Mouse (Mus musculus): ENCODE measurements around the gene Asrgl1. TPM values are rescaled to one million over a fixed set of nuclear protein-coding genes. Genes with fewer than 3 reads are reported as not detected.

Asrgl1 gene
- total RNA-seq, 2 experiments from 2014 or later, result 22.4 to 26.3 TPM

DNA sequence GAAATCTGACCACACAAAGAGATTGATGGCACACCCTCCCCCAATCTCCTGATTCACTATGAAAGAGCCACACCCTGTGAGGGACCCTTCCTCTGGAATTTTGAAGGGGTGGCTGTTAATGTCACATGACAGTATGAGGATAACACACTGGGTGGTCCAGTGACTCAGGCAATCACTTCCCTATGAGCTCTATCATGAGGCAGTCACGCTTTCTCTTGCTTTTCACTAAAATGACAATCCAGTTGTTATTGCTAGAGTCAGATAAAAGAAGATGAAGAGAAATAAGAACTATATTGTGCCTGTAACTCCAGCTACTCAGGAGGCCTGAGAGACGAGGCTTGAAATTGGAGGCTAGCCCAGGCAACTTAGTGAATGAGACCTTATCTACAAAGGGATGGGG is 59.9 kb downstream of the Asrgl1 start:
- DNase-seq (ENCODE audit: low spot score), result no peak
- intact Hi-C loops (cut with DNase I), result no loop called here

DNA sequence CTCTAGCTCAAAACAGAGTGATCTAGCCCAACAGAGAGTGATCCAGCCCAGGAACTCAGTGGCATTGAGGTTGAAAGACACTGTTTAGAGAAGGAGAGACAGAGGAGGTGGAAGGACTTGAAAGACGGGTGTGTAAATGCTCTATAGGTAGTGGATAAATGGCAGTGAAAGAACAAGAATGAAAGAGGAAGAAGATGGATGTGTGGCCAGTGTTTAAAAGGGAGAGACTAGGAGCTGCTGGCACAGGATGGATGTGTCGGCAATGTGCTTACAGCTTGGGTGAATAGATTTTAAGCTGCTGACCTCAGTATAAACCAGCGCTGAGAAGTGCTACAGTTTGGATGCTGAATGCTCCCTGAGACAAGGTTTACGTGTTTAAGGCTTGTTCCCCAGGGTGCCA is 61.0 kb downstream of the Asrgl1 start:
- intact Hi-C loops (cut with DNase I), result loop anchor here (5.0 kb wide), 1 partner anchor 42 kb away; no protein-coding TSS in a partner anchor

DNA sequence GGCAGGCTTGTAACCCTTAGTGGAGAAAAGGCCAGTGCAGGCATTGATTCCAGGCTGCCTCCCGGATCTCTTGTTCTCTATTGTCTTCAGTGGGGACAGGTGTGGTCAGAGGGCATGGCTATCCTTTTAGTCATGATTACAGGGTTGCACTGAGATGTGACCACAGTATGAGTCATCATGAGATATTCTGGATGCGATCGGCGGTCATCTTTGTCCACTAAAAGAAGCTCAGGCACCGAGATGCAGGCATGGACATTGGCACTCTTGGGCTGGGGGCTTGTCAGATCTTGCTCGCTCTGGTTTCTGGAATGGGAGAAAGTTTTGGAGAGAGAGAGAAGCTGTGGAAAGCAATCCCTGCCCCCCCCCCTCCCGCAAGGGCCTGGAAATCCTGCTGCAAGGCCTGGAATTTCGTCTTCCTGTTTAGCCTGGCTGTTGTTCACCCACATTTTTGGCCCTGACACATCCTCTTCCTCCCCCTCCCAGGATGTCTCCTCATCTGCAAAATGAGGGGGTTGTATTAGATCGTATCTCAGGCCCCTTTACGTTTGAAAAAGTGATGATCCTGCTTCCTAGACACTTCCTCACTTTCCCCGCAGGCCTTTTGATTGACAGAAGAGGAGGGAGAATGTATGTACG is 61.5 kb downstream of the Asrgl1 start:
- intact Hi-C loops (cut with DNase I), result loop anchor here (5.0 kb wide), 1 partner anchor 42 kb away; no protein-coding TSS in a partner anchor
- DNase-seq (ENCODE audit: low spot score), result no peak

More for the DNA sequence above, 61.0 kb downstream of the Asrgl1 start:
- DNase-seq (ENCODE audit: low spot score), result no peak

DNA sequence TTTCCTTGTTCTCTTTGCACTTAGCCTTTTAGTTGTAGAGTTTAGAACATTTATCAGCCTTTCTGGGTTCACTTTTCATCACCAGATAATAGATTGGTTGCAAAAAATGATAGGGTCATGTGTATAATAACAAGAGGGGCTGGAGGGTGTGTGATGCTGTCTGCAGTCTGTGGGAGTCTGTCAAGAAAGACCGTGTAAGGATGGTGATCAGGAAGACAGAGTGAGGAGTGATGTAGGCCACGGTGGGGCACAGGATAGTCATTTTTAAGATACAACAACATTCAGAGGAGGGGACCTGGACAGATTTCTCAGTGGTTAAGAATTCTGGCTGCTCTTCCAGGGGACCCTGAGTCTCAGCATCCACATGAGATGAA is 63.3 kb downstream of the Asrgl1 start:
- no peak for DNase-seq (ENCODE audit: low spot score)
- intact Hi-C loops (cut with DNase I), result loop anchor here (5.0 kb wide), 1 partner anchor 40 kb away; no protein-coding TSS in a partner anchor

DNA sequence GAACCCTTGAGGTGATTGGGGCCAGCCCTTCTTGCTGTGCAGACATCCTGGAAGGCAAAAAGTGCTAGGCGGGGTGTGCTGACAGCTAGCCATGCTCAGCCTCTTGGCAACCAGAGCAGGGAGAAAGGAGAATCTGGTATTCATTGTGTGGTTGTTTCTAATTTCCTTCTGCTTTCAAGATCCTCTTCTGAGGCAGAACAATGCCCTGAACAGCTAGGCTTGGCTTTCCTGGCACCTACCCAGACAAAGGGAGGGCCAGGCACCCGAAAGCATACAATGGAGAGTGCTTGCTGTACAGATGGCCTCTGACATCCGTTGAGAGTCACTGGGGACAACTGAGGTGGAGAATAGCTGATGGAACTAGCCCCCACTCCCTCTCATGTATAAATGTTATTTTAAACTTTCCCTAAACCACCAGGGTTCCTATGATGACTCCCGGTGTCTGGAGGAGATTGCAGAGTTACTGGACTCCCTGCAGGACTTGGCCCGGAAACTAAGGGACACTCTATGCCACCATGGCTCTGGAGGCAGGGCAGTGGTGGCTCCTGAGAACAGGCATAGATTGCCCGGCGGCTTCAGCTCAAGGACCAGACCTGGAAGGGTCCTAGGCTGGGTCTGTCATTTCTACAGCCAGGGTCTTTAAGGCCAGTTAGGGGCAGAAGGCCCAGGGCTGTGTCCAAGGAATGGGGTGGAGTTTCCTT is 63.8 kb downstream of the Asrgl1 start:
- intact Hi-C loops (cut with DNase I), result loop anchor here (5.0 kb wide), 1 partner anchor 39 kb away; no protein-coding TSS in a partner anchor
- DNase-seq (ENCODE audit: low spot score), result peak; percentile 81

DNA sequence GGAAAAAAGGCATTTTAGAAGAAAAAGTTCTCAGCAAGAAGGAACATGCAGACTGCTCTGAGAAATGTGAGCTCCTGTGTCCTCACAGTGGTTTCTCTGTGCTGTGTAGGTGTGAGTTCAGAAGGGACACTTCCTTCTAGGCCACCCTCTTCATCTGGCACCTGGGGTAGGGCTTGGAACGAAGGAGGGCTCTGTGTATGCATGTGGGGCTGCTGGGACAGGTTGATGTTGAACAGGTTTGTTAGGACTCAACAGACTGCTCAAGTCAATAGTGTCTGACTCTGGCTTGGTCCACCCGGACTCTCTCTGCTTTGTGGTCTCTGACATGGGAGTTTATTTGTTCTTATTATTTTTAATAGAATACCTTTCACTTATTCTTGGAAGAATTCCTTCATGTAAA is 65.1 kb downstream of the Asrgl1 start:
- DNase-seq (ENCODE audit: low spot score), result no peak
- intact Hi-C loops (cut with DNase I), result loop anchor here (5.0 kb wide), 1 partner anchor 38 kb away; no protein-coding TSS in a partner anchor

DNA sequence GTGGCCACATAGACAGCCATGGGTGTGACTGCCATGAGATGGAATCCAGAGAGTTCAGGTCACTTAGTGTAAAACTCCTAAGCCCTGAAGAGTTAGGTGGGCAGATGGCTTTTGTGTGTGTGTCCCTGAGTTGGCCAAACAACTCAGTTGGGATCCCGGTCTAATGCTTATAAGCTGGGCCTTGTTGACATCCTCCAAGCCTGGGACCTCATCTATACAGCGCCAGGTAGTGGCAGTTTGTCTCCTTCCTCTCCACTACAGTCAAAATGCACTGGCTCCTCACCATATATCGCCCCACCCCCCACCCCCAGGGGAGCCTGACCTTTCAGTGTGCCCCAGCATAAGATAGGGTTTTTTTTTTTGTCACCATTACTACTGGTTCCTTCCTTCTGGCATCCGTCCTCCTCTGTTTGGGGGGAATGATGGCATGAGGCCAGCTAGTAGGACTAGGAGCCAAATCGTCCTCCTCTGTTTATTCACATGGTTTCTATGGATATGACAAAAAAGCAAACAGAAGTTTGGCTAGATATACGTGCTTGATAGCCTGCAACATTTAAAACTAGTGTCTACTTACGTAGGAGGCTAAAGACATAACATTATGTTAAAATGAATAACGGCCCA is 65.6 kb downstream of the Asrgl1 start:
- intact Hi-C loops (cut with DNase I), result loop anchor here (5.0 kb wide), 1 partner anchor 37 kb away; no protein-coding TSS in a partner anchor
- no peak for DNase-seq (ENCODE audit: low spot score)

DNA sequence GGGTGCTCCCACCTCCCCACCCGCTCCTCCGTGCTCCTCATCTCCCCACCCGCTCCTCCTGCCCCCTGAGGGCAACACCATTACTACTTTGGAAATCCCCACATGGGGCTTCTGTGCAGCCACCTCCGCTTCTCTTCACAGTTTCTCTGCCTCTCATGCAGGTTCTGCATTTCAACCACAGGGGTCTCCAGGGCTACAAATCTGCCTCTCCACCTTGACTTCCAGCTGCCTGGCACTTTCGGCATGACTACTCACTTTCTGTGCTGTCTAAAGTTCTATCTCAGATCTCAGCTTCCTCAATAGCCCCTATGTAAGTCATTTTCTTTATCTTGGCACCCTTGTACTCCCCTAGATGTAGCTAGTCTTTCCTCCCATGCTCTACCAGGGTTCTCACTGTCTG is 68.1 kb downstream of the Asrgl1 start:
- intact Hi-C loops (cut with DNase I), result no loop called here

DNA sequence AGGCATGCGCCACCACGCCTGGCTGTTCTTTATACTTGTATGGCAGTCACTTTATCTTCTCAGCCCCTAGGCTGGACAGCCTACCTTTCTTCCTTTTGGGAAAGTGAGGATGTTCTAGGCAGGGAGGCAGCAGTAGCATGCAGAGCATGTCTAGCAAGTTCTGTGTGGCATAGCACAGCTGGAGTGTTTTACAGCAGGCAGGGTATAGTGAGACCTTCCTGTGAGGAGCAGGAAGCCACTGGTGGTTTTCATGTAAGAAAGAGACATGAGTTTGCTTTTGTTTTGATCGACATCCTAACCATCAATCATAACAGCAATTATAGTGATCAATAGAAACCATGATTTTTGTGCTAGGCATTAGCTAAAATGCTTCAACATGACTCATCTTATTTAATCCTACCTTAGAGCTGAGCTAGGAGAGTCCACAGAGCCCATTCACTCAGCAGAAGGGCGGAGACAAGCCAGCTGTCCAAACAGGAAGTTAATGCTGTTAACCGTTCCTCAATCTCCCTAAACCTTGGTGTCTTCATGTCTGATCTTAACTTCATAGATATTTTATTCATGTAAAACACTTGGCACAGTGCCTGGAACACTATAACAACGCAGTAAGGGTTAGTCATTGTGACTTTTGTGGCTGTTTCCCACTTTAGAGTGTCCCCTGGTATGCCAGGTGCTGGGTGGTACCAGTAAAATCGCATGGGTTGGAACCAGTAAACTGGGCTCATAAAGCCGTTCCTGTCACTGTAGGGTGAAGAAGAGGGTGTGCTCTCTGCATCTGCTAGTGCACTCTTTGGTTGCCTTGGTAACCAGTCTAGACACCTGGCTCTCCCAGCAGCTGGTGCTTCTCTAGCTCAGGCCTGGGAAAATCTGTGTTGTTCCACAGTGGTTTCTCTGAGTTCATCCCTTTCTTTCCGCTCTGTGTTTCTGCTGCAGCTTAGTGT is 69.5 kb downstream of the Asrgl1 start:
- intact Hi-C loops (cut with DNase I), result no loop called here
- no peak for DNase-seq (ENCODE audit: low spot score)

More for the DNA sequence above, 68.1 kb downstream of the Asrgl1 start:
- no peak for DNase-seq (ENCODE audit: low spot score)

DNA sequence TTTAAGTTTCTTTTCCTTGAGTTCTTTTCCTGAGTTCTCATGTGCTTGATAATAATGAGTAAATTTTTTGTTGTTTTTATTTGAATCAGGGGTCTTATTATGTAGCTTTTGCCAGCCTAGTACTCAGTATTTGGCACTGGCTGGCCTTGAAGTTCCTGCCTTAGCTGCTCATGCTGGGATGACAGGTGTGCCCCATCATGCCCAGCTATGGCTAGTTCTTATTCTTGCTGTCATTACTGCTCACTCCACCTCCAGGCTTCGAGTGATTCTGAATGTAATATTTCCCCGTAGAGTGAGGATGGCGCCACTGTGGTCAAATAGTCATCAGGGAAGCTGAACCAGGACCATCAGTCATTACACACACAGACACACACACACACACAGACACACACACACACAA is 71.6 kb downstream of the Asrgl1 start:
- intact Hi-C loops (cut with DNase I), result no loop called here
- DNase-seq (ENCODE audit: low spot score), result no peak

DNA sequence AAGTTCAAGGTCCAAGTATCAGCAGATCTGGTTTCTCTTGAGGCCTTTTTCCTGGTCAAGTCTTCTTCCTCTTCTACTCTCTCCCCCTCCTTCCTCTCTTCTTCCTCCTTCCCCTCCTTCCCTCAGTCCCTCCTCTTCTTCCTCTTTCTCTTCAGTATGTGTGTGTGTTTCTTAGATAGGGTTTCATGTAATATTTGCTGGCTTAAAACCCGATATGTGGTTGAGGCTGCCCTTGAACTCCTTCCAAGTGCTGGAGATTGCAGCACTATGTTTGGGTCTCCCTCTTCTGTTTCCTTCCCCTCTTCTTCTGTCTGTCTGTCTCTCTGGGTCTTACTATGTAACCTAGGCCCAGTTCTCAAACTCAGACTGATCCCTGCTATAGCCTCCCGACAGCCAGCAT is 72.6 kb downstream of the Asrgl1 start:
- intact Hi-C loops (cut with DNase I), result no loop called here

DNA sequence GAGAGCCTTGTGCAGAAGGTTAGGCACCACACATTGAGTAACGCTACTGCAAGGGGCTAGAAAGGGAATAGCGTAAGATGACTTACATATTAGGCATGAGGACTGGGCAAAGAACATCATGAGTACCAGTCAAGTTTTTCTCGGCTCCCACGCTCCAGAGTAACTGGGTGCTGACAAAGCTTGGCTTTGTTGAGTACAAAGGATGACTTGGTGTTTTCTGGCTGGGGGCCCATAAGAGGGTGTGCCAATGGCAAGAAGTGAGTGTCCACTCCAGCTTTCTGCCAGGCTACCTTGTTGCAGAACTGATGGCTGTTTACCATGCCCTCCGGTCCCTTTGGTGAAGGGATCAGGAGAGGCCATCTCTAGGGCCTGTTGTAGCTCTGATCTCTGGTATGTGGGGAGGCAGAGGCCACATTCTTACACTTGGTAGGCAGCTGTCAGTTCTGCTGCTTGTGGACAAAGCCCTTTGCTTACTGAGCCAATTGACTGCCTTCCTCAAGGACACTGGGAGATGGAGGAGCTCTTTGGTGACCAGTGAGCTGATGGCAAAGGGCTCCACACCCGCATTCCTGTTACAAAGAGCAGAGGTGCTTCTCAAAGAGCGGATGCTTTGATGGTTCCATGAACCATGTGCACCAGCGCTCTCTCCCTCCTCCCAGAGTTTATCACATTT is 74.1 kb downstream of the Asrgl1 start:
- DNase-seq (ENCODE audit: low spot score), result no peak
- intact Hi-C loops (cut with DNase I), result no loop called here

More for the DNA sequence above, 72.6 kb downstream of the Asrgl1 start:
- DNase-seq (ENCODE audit: low spot score), result no peak

DNA sequence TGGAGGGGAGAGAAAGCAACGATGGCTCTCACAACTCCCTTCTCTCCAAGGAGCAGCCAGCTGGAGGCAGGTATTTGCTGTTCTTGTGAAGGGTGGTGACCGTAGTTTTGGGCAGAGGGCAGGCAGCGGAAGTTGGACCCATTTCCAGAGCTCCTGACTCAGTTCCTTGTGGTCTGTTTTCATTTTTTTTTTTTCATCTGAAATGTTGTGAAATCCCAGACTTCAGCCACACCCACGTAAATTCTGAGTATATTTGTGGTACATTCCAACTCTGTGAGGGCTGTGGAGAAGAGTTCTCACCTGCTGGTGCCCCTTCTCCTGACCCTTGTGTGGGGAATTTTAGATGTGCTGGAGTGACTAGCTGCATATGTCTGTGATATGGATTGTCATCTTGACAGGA is 75.3 kb downstream of the Asrgl1 start:
- intact Hi-C loops (cut with DNase I), result no loop called here
- no peak for DNase-seq (ENCODE audit: low spot score)

Other genes with a start within 250 kb of the Asrgl1 start
- gene 1810009A15Rik, start 246.8 kb downstream of the Asrgl1 start, total RNA-seq (2021), result 10 to 100 TPM; 17.6 to 19.8 TPM
- 1 to 10 TPM in 1 of 2 experiments, under 1 TPM in 1; 0.68 to 2.0 TPM for gene Gm49416, start 246.7 kb downstream of the Asrgl1 start, total RNA-seq (2021)
- 10 to 100 TPM; 11.2 to 11.8 TPM for gene Ints5, start 242.6 kb downstream of the Asrgl1 start, total RNA-seq (2021)
- gene Ganab, start 237.6 kb downstream of the Asrgl1 start, total RNA-seq (2021), result 10 to 100 TPM; 55.6 to 58.7 TPM
- gene B3gat3, start 215.3 kb downstream of the Asrgl1 start, total RNA-seq (2021), result 10 to 100 TPM; 35.9 to 36.7 TPM
- gene Rom1, start 206.3 kb downstream of the Asrgl1 start, total RNA-seq (2021), result 10 to 100 TPM; 22.0 to 23.6 TPM
- gene Eml3, start 206.1 kb downstream of the Asrgl1 start, total RNA-seq (2021), result 1 to 10 TPM; 8.9 to 9.1 TPM
- gene Mta2, start 193.8 kb downstream of the Asrgl1 start, total RNA-seq (2021), result 10 to 100 TPM; 29.5 to 32.3 TPM
- 1 to 10 TPM; 7.2 to 8.8 TPM for gene Tut1, start 181.8 kb downstream of the Asrgl1 start, total RNA-seq (2021)
- gene Eef1g, start 168.6 kb downstream of the Asrgl1 start, total RNA-seq (2021), result 100 to 1,000 TPM; 241 to 256 TPM
- gene Ahnak, start 146.4 kb downstream of the Asrgl1 start, total RNA-seq (2021), result 100 to 1,000 TPM; 283 to 326 TPM
- 1 to 10 TPM in 1 of 2 experiments, not detected in 1; 3.6 TPM for gene Scgb1a1, start 47.7 kb downstream of the Asrgl1 start, total RNA-seq (2021)